Comparison of ENCODE assay signal across 32 mouse cellular contexts in the genomic region with DNA sequence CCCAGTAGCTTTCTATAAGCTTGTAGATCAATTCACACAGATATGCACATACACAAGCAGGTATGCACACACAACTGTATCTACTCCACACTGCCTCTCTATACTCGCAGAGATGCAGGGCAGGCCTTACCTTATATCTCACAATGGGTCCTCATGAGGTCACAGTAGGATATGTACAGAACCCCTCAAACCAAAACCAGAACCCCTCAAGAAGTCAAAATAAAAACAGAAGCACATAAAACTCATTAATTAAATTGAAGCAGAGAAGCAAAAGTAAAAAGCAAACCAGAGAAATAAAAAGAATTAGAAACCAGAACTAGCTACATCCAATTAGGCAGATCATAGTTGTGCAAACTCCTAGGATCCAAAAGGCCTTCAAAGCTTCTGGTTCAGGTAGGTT. TPM values are rescaled to one million over a fixed set of nuclear protein-coding genes. Genes with fewer than 3 reads are reported as not detected.
"Had no signal": no experiment of that assay in that cellular context is flagged by ENCODE, and none has a peak within 500 bp of the region (broad histone marks: within the 10 kb centered on the region; RNA-seq: fewer than 3 reads in every experiment).

A gene (minus strand): TSS at position 101 of the 400 bp plus-strand sequence.

- H3K36me3 ChIP-seq: embryonic facial prominence, embryonic 10.5 days; embryonic facial prominence, embryonic 12.5 days; embryonic facial prominence, embryonic 13.5 days; embryonic facial prominence, embryonic 15.5 days; forebrain, embryonic 10.5 days; forebrain, embryonic 12.5 days; forebrain, embryonic 15.5 days had no signal

- H3K27me3 ChIP-seq: embryonic facial prominence, embryonic 12.5 days; embryonic facial prominence, embryonic 13.5 days; embryonic facial prominence, embryonic 15.5 days; forebrain, embryonic 12.5 days; forebrain, embryonic 13.5 days; forebrain, embryonic 15.5 days had no signal

- H3K27ac ChIP-seq: embryonic facial prominence, embryonic 10.5 days; embryonic facial prominence, embryonic 12.5 days; embryonic facial prominence, embryonic 13.5 days; embryonic facial prominence, embryonic 15.5 days; forebrain, embryonic 10.5 days; forebrain, embryonic 12.5 days; forebrain, embryonic 13.5 days; forebrain, embryonic 15.5 days; gastrocnemius, adult 2 months; heart, adult 2 months had no signal

- H3K4me3 ChIP-seq: embryonic facial prominence, embryonic 10.5 days; embryonic facial prominence, embryonic 12.5 days; embryonic facial prominence, embryonic 13.5 days; embryonic facial prominence, embryonic 15.5 days; erythroblast, embryonic 14.5 days; forebrain, embryonic 10.5 days; forebrain, embryonic 12.5 days; forebrain, embryonic 13.5 days; forebrain, embryonic 15.5 days; gastrocnemius, adult 2 months; heart, adult 2 months had no signal

- DNase-seq: cerebellum, adult 8-10 months; cerebellum, adult 9-10 months; cerebellum, adult 9-11 months; cerebellum, postnatal 10 days; cerebellum, postnatal 14 days; cerebellum, postnatal 25 days; cerebellum, postnatal 36 days; embryo, embryonic 11 days; forebrain, postnatal 0 days; gastrocnemius, adult 2 months; gastrocnemius, postnatal 10 days; gastrocnemius, postnatal 14 days; gastrocnemius, postnatal 25 days; gastrocnemius, postnatal 36 days; heart, adult 11 months; heart, adult 18-20 months; heart, adult 2 months had no signal

- H3K4me1 ChIP-seq: embryonic facial prominence, embryonic 10.5 days; embryonic facial prominence, embryonic 12.5 days; embryonic facial prominence, embryonic 13.5 days; embryonic facial prominence, embryonic 15.5 days; forebrain, embryonic 10.5 days; forebrain, embryonic 12.5 days; forebrain, embryonic 13.5 days; forebrain, embryonic 15.5 days had no signal

RNA-seq across cellular contexts. Expression of the gene that starts here (rescaled TPM):
- polyA plus RNA-seq: cortical plate, adult 2 months; embryonic facial prominence, embryonic 10.5 days; embryonic facial prominence, embryonic 11.5 days; embryonic facial prominence, embryonic 12.5 days; embryonic facial prominence, embryonic 13.5 days; embryonic facial prominence, embryonic 14.5 days; embryonic facial prominence, embryonic 15.5 days; erythroblast, embryonic 14.5 days; forebrain, embryonic 10.5 days; forebrain, embryonic 13.5 days; forebrain, embryonic 14.5 days; frontal cortex, adult 2 months; gonadal fat pad, adult 2 months had no signal
